Mouse (Mus musculus) hindbrain, embryonic 16.5 days (tissue): ENCODE data around the gene Vav2. TPM values are rescaled to one million over a fixed set of nuclear protein-coding genes. Genes with fewer than 3 reads are reported as not detected.

Experiments used
- ATAC-seq: fragments of 200-750 bp; cut with Nextera tagmentation; 2 replicates; pipeline ENCODE4 v1.8.0; 2017; ENCODE audit warnings: moderate TSS enrichment, moderate library complexity
- H3K27ac ChIP-seq: fragments of 300-500 bp; sonication (generic); 2 replicates; pipeline ENCODE4 v1.5.1; 2014; ENCODE audit warnings: low read depth, mild to moderate bottlenecking, control low read depth, low read length, moderate library complexity
- H3K27me3 ChIP-seq: fragments of 300-500 bp; sonication (generic); replicated peaks from 2 replicates; pipeline ENCODE4 v1.6.1; 2014; ENCODE audit warnings: low read length; ENCODE audit not compliant: control insufficient read depth, insufficient read depth
- H3K36me3 ChIP-seq: fragments of 300-500 bp; sonication (generic); 2 replicates; pipeline ENCODE4 v1.6.1; 2014; ENCODE audit warnings: mild to moderate bottlenecking, low read length, moderate library complexity, mixed read lengths; ENCODE audit not compliant: control insufficient read depth, insufficient read depth
- H3K4me1 ChIP-seq: fragments of 300-500 bp; sonication (generic); 2 replicates; pipeline ENCODE4 v1.6.1; 2014; ENCODE audit warnings: low read depth, low read length; ENCODE audit not compliant: control insufficient read depth, insufficient read depth
- H3K4me2 ChIP-seq: fragments of 300-500 bp; sonication (generic); 2 replicates; pipeline ENCODE4 v1.6.1; 2014; ENCODE audit warnings: mild to moderate bottlenecking, low read length, control low read depth, moderate library complexity
- H3K4me3 ChIP-seq: fragments of 300-500 bp; sonication (generic); 2 replicates; pipeline ENCODE4 v1.5.1; 2014; ENCODE audit warnings: mild to moderate bottlenecking, low read length, control low read depth, moderate library complexity
- H3K9ac ChIP-seq: fragments of 300-500 bp; sonication (generic); 2 replicates; pipeline ENCODE4 v1.6.1; 2014; ENCODE audit warnings: low read depth, mild to moderate bottlenecking, control low read depth, low read length, moderate library complexity
- H3K9me3 ChIP-seq: fragments of 300-500 bp; sonication (generic); 2 replicates; pipeline ENCODE4 v1.6.1; 2014; ENCODE audit warnings: mild to moderate bottlenecking, low read length, moderate library complexity; ENCODE audit not compliant: control insufficient read depth
- WGBS: fragments of 180-500 bp; shearing (Covaris S2); extraction: QIAGEN DNeasy Blood & Tissue Kit; methylation state at CpG from one replicate; pipeline ENCODE4 v1.1.7; 2014; 5-methylcytosine and 5-hydroxymethylcytosine counted together
- polyA plus RNA-seq: library from polyadenylated mRNA; unstranded; fragments of >200 nt; fragmentation: Nextera tagmentation; extraction: Ambion mirVana; gene quantifications from 2 replicates; pipeline ENCODE4 v1.2.1, GENCODE M21; 2015

Gene Vav2
- polyA plus RNA-seq, 1 experiment from 2014 or later, result 10.4 TPM

- ATAC-seq, result no peak
- no peak overlapping the region for H3K4me3 ChIP-seq
- no peaks in the 10 kb centered on the region for H3K9me3 ChIP-seq
- H3K4me1 ChIP-seq, result peaks cover 19% of the 10 kb centered on the region
- no peak overlapping the region for H3K4me2 ChIP-seq
- no peaks in the 10 kb centered on the region for H3K27me3 ChIP-seq
- no peak overlapping the region for H3K27ac ChIP-seq
- H3K36me3 ChIP-seq, result no peaks in the 10 kb centered on the region
- H3K9ac ChIP-seq, result no peak overlapping the region
Observed at GRCm38 (mm10) chr2:27328613-27329041, 98.2 kb downstream of the Vav2 start.

DNA sequence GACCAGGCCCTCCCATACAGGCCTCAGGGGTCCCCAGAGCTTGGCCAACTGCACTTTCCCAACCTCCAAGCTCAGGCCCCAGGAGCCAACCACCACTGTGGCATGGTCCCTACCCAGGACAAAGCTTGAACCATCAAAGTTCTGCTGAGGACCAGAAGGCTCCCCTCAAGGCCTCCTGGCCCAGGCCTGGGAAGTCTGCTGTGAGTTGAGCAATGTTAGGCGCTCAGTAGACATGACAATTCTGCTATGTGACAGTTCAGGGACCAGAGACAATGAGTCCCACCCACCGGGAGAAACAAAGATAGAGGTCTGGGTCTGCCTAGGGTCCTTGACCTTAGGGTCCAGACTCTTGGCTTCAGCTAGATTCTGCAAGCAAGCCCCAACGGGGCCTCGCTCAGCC is 98.9 kb downstream of the Vav2 start:
- H3K4me1 ChIP-seq, result peaks cover 19% of the 10 kb centered on the region
- WGBS, result 59% methylated on average over 4 of the region's 4 CpGs
- H3K4me2 ChIP-seq, result no peak overlapping the region
- H3K9ac ChIP-seq, result no peak overlapping the region
- H3K27ac ChIP-seq, result no peak overlapping the region
- no peaks in the 10 kb centered on the region for H3K9me3 ChIP-seq
- H3K4me3 ChIP-seq, result no peak overlapping the region
- no peaks in the 10 kb centered on the region for H3K36me3 ChIP-seq
- no peaks in the 10 kb centered on the region for H3K27me3 ChIP-seq
- no peak for ATAC-seq

- WGBS, result 85% methylated on average over 6 of the region's 6 CpGs
- peaks cover 19% of the 10 kb centered on the region for H3K4me1 ChIP-seq
- H3K9me3 ChIP-seq, result no peaks in the 10 kb centered on the region
- no peak overlapping the region for H3K4me2 ChIP-seq
- H3K4me3 ChIP-seq, result no peak overlapping the region
- H3K9ac ChIP-seq, result no peak overlapping the region
- ATAC-seq, result no peak
- no peaks in the 10 kb centered on the region for H3K36me3 ChIP-seq
- no peaks in the 10 kb centered on the region for H3K27me3 ChIP-seq
- H3K27ac ChIP-seq, result no peak overlapping the region
Observed at GRCm38 (mm10) chr2:27327076-27327475, 99.8 kb downstream of the Vav2 start.

DNA sequence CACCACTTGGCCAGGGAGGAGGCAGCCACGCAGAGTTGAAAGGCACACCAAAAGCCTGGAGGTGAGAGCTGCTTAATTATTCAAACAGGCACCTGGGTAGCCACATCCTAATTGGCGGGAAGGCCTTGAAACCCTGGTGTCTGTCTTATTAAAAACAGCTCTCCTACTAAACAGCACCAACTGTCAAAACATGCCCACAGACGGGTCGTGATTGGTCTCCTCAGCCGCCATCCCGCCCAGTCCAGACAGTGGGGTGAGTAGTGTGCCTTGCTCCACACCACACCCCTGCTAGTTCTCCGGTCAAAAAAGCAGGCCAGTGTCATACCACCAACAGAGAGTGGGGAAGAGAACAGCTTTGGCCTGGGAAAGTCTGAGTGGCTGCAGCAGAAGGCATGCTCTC is 100.5 kb downstream of the Vav2 start:
- no peak overlapping the region for H3K27ac ChIP-seq
- no peak for ATAC-seq
- 73% methylated on average over 7 of the region's 7 CpGs for WGBS

DNA sequence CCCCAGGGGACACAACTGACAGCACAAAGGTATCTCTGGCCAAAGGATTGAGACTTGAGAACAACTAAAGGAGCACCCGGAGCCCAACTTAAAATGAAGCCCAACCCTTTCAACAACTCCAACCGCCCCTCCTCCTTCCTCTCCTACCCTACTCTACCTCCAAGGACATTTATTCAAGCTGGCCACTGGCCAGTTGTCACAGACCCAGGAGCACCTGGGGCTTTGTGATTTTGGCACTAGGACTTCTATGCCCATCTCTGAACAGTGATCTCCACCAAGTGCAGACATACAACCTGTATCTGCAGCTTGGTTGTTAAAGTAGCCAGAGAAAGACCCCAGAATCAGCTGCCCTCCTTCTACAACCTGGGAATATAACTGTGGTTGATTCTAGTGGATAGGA is 102.1 kb downstream of the Vav2 start:
- no peak overlapping the region for H3K4me2 ChIP-seq
- no peak overlapping the region for H3K4me3 ChIP-seq
- no peaks in the 10 kb centered on the region for H3K9me3 ChIP-seq
- no peak for ATAC-seq
- H3K36me3 ChIP-seq, result no peaks in the 10 kb centered on the region
- no peaks in the 10 kb centered on the region for H3K27me3 ChIP-seq
- WGBS, result 37% methylated on average over 2 of the region's 2 CpGs
- H3K9ac ChIP-seq, result no peak overlapping the region
- no peak overlapping the region for H3K27ac ChIP-seq
- H3K4me1 ChIP-seq, result peaks cover 16% of the 10 kb centered on the region

More for the DNA sequence above, 100.5 kb downstream of the Vav2 start:
- H3K27me3 ChIP-seq, result no peaks in the 10 kb centered on the region
- peaks cover 25% of the 10 kb centered on the region for H3K4me1 ChIP-seq
- H3K4me3 ChIP-seq, result no peak overlapping the region
- H3K9me3 ChIP-seq, result no peaks in the 10 kb centered on the region
- no peak overlapping the region for H3K9ac ChIP-seq
- H3K36me3 ChIP-seq, result no peaks in the 10 kb centered on the region
- no peak overlapping the region for H3K4me2 ChIP-seq

- Histone ChIP-seq H3K36me3 (no peaks in the 10 kb centered on the region), H3K4me1 (peaks cover 15% of the 10 kb centered on the region), H3K4me3 (no peak overlapping the region), H3K27me3 (no peaks in the 10 kb centered on the region), H3K4me2 (no peak overlapping the region), H3K9me3 (no peaks in the 10 kb centered on the region), H3K27ac (no peak overlapping the region), H3K9ac (no peak overlapping the region)
- WGBS, result 13% methylated on average over 6 of the region's 6 CpGs
- 0 out of 2 replicates have a peak, but pooled peaks have one; percentile 32 for ATAC-seq
Observed at GRCm38 (mm10) chr2:27321431-27321875, 105.4 kb downstream of the Vav2 start.

- no peaks in the 10 kb centered on the region for H3K27me3 ChIP-seq
- no peak overlapping the region for H3K27ac ChIP-seq
- H3K36me3 ChIP-seq, result no peaks in the 10 kb centered on the region
- WGBS, result 58% methylated on average over 8 of the region's 8 CpGs
- peaks cover 15% of the 10 kb centered on the region for H3K4me1 ChIP-seq
- H3K4me2 ChIP-seq, result no peak overlapping the region
- no peaks in the 10 kb centered on the region for H3K9me3 ChIP-seq
- H3K9ac ChIP-seq, result no peak overlapping the region
- no peak for ATAC-seq
- no peak overlapping the region for H3K4me3 ChIP-seq
Observed at GRCm38 (mm10) chr2:27320820-27321219, 106.0 kb downstream of the Vav2 start.

- no peak overlapping the region for H3K4me2 ChIP-seq
- H3K27me3 ChIP-seq, result no peaks in the 10 kb centered on the region
- WGBS, result 42% methylated on average over 4 of the region's 4 CpGs
- no peak overlapping the region for H3K9ac ChIP-seq
- no peaks in the 10 kb centered on the region for H3K9me3 ChIP-seq
- no peaks in the 10 kb centered on the region for H3K36me3 ChIP-seq
- no peak overlapping the region for H3K27ac ChIP-seq
- no peak for ATAC-seq
- no peak overlapping the region for H3K4me3 ChIP-seq
- peaks cover 10% of the 10 kb centered on the region for H3K4me1 ChIP-seq
Observed at GRCm38 (mm10) chr2:27318606-27319005, 108.2 kb downstream of the Vav2 start.

DNA sequence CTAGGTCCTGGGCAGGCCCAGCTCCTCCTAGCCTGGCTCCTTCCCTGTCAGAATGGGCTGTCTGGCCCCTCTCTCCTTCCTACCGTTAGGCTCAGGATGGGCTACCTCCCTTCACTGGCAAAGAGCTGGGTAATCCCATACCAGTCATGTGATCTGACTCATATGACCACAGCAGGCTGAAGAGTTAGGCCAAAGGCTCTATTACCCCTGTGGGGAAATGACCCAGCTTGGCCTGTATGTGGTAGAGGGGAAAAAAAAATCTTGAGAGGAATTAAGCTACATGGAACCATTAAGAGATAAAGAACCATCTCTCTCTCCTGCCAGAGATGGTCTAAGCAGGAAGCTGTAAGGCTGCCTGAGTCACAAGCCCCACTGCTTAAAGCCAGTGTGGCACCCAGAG is 108.6 kb downstream of the Vav2 start:
- no peaks in the 10 kb centered on the region for H3K27me3 ChIP-seq
- no peak for ATAC-seq
- H3K36me3 ChIP-seq, result no peaks in the 10 kb centered on the region
- no peak overlapping the region for H3K9ac ChIP-seq
- 36% methylated on average over 1 of the region's 1 CpGs for WGBS
- H3K4me2 ChIP-seq, result no peak overlapping the region
- H3K4me1 ChIP-seq, result peaks cover 10% of the 10 kb centered on the region
- no peak overlapping the region for H3K27ac ChIP-seq
- no peak overlapping the region for H3K4me3 ChIP-seq
- H3K9me3 ChIP-seq, result no peaks in the 10 kb centered on the region

DNA sequence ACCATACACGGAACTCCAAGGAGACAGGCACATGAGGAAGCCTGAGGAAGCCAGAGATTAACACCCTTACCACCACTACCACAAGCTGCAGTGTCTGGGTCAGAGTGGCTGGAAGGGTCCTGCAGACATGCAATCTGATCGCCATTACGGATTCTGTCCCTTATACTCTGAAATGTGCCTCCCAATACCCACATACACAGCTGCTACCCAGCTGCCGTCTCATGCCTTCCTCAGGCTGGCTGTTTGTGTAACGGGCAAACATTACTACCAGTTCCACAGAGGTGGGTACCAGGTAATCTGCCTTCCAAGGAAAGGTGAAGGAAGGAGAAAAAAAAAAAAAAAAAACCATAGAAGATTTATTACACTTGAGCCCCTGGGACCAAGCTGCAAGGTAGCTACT is 110.7 kb downstream of the Vav2 start:
- H3K4me3 ChIP-seq, result no peak overlapping the region
- ATAC-seq, result no peak
- H3K4me1 ChIP-seq, result peaks cover 3% of the 10 kb centered on the region
- H3K4me2 ChIP-seq, result no peak overlapping the region
- no peaks in the 10 kb centered on the region for H3K9me3 ChIP-seq
- H3K27me3 ChIP-seq, result no peaks in the 10 kb centered on the region
- no peak overlapping the region for H3K27ac ChIP-seq
- no peak overlapping the region for H3K9ac ChIP-seq
- 76% methylated on average over 5 of the region's 5 CpGs for WGBS
- no peaks in the 10 kb centered on the region for H3K36me3 ChIP-seq
